10 mouse cellular contexts compared by ENCODE assay signal in the genomic region with DNA sequence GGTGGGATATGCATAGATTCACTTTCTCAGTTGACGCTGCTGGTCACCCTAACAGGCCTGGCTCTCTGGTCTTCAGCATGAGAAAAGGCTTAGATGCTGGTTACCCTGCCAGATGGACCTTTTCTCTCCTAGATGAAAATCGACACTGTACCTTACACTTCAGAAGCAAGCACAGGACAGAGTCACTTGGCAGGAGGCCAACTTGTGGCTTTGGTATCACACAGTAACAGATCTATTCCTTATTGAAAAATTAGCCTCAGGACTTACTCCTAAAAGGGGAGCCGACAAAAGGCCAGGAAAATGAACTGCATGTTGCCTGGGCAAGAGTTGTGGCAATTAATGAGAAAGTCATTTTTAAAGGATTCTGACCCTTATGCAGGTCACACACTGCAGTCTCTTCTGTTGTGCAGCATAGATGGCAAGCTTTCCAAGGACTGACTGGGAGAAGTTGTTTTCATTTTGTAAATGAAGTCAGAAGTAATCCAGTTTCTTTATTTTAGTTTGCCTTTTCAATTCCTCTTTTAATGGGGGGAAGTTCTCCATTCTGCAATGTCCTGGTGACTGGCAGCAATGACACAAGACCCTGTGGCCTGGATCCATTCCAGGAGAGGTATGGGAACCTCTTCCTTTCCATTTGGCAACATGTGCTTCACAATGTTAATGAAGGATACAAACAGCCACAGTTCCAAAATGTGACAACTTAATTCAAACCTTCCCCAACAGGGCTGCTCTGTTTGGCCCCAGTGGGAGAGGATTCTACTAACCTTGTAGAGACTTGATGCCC. TPM values are rescaled to one million over a fixed set of nuclear protein-coding genes. Genes with fewer than 3 reads are reported as not detected.
DNase-seq lines count a peak whose midpoint lies in the region; ATAC-seq and TF ChIP-seq lines count a peak whose summit lies in the region.
"Had no signal": no experiment of that assay in that cellular context is flagged by ENCODE, and none has a peak within 500 bp of the region (broad histone marks: within the 10 kb centered on the region; RNA-seq: fewer than 3 reads in every experiment).

No protein-coding gene starts in this region.

- no peak overlapping the region for H3K9ac ChIP-seq in heart, embryonic 11.5 days (ENCODE audit: low read depth, low read length)
- H3K9ac ChIP-seq: heart, embryonic 15.5 days; limb, embryonic 12.5 days had no signal

- WGBS in heart, embryonic 11.5 days (ENCODE audit: insufficient replicate concordance) = 58% methylated on average over 3 of the region's 3 CpGs
- WGBS in lung, adult 2 months = 61% methylated on average over 3 of the region's 3 CpGs
- 84% methylated on average over 3 of the region's 3 CpGs for WGBS in forebrain, embryonic 10.5 days

- no peak for TF ChIP-seq CTCF in G1E (IDR thresholded peaks at IDR 0.05; ENCODE audit: low read depth, low read length)
- no peak for TF ChIP-seq CTCF in lung, adult 2 months (IDR thresholded peaks at IDR 0.05; ENCODE audit: insufficient read depth, low read length)

- H3K27ac ChIP-seq in heart, embryonic 11.5 days (ENCODE audit: low read depth, low read length) = no peak overlapping the region
- no peak overlapping the region for H3K27ac ChIP-seq in forebrain, embryonic 10.5 days
- H3K27ac ChIP-seq: heart, embryonic 15.5 days; limb, embryonic 12.5 days had no signal

- no peak overlapping the region for H3K4me2 ChIP-seq in heart, embryonic 11.5 days
- H3K4me2 ChIP-seq: heart, embryonic 15.5 days; limb, embryonic 12.5 days had no signal

- no peak for ATAC-seq in heart, embryonic 11.5 days (replicated peaks; ENCODE audit: insufficient number of reproducible peaks, low FRiP score, low TSS enrichment)
- 0 out of 2 replicates have a peak, but pooled peaks have one; percentile 6 for ATAC-seq in G1E (ENCODE audit: extremely low read depth, insufficient number of reproducible peaks, low FRiP score, poor library complexity, severe bottlenecking)
- ATAC-seq in inflammation-experienced regulatory T-cells, adult 6 months = no peak

- TF ChIP-seq POLR2A in lung, adult 2 months (IDR thresholded peaks at IDR 0.05; ENCODE audit: borderline replicate concordance, extremely low read depth, low read depth, low read length) = no peak

- peaks cover 4% of the 10 kb centered on the region; the same call in 1 of the 2 replicates for H3K36me3 ChIP-seq in heart, embryonic 11.5 days (ENCODE audit: control insufficient read depth, insufficient read depth, low read length)
- H3K36me3 ChIP-seq in G1E (replicated peaks) = peaks cover 18% of the 10 kb centered on the region
- peaks cover 40% of the 10 kb centered on the region for H3K36me3 ChIP-seq in forebrain, embryonic 10.5 days (replicated peaks)

- peak; percentile 85 for DNase-seq in heart, adult 11 months
- DNase-seq in G1E (ENCODE audit: low spot score) = no peak
- DNase-seq in cerebellum, postnatal 10 days = peak; percentile 45 to 49
- peak; percentile 9 for DNase-seq in lung, adult 2 months
- DNase-seq in forebrain, embryonic 10.5 days (ENCODE audit: extremely low spot score, low spot score) = no peak
- DNase-seq in embryo, embryonic 10.5 days (ENCODE audit: low spot score) = no peak

- H3K9me3 ChIP-seq in heart, embryonic 11.5 days (replicated peaks; ENCODE audit: control insufficient read depth, low read length) = no peaks in the 10 kb centered on the region
- H3K9me3 ChIP-seq in G1E (replicated peaks) = no peaks in the 10 kb centered on the region
- no peaks in the 10 kb centered on the region for H3K9me3 ChIP-seq in forebrain, embryonic 10.5 days
- H3K9me3 ChIP-seq: heart, embryonic 15.5 days; limb, embryonic 12.5 days had no signal

- H3K4me1 ChIP-seq in heart, embryonic 11.5 days (ENCODE audit: control insufficient read depth, insufficient read depth, low read length) = peaks cover 7% of the 10 kb centered on the region; the same call in 1 of the 2 replicates
- peaks cover 74% of the 10 kb centered on the region for H3K4me1 ChIP-seq in G1E (ENCODE audit: insufficient read depth, low read depth, low read length)
- no peaks in the 10 kb centered on the region; the same call in 1 of the 2 replicates for H3K4me1 ChIP-seq in lung, adult 2 months (ENCODE audit: control insufficient read depth, insufficient read depth, low read length)
- no peaks in the 10 kb centered on the region for H3K4me1 ChIP-seq in forebrain, embryonic 10.5 days
- H3K4me1 ChIP-seq: limb, embryonic 12.5 days had no signal

- no peaks in the 10 kb centered on the region for H3K27me3 ChIP-seq in heart, embryonic 11.5 days (ENCODE audit: control insufficient read depth, insufficient read depth, low read length)
- H3K27me3 ChIP-seq in G1E (ENCODE audit: insufficient read depth, low read length) = no peaks in the 10 kb centered on the region
- no peaks in the 10 kb centered on the region for H3K27me3 ChIP-seq in forebrain, embryonic 10.5 days (ENCODE audit: poor library complexity, severe bottlenecking)
- H3K27me3 ChIP-seq: heart, embryonic 15.5 days; limb, embryonic 12.5 days had no signal

- H3K4me3 ChIP-seq in heart, embryonic 11.5 days (ENCODE audit: low read depth, low read length) = no peak overlapping the region
- no peak overlapping the region for H3K4me3 ChIP-seq in G1E (ENCODE audit: low read depth, low read length)
- H3K4me3 ChIP-seq in lung, adult 2 months (replicated peaks; ENCODE audit: extremely low read depth, low read depth, low read length) = no peak overlapping the region
- no peak overlapping the region for H3K4me3 ChIP-seq in forebrain, embryonic 10.5 days
- H3K4me3 ChIP-seq: heart, embryonic 15.5 days; limb, embryonic 12.5 days had no signal

RNA-seq across cellular contexts. Expression of gene Vopp1, which starts 59.7 kb away (rescaled TPM):
- 18.5 and 34.8 TPM in 2 replicates for polyA plus RNA-seq in heart, embryonic 11.5 days (2014; fragmentation: Nextera tagmentation; extraction: Ambion mirVana)
- total RNA-seq in G1E (2014; fragmentation: Nextera tagmentation) = 17.0 and 31.9 TPM in 2 replicates
- 32.8 and 37.1 TPM in 2 replicates for total RNA-seq in G1E (2017)
- 5.3 and 5.4 TPM in 2 replicates for polyA plus RNA-seq in G1E (2012)
- 12.9 and 16.4 TPM in 2 replicates for polyA plus RNA-seq in lung, adult 2 months (2012; rRNA removed)
- polyA plus RNA-seq in forebrain, embryonic 10.5 days (2016; fragmentation: Nextera tagmentation; extraction: Ambion mirVana) = 59.8 and 60.7 TPM in 2 replicates
- polyA plus RNA-seq in inflammation-experienced regulatory T-cells, adult 6 months (2017; shearing (Covaris generic)) = 10 to 100 TPM; 11.8 to 15.9 (median 13.7) TPM

Comparison
In these comparisons a context has a peak if more than half of its experiments do, and no peak if none do; other contexts are left out.
1. DNase-seq: peak in heart, adult 11 months (single experiment), cerebellum, postnatal 10 days (2 of 2) and lung, adult 2 months (single experiment); none in G1E (single experiment), forebrain, embryonic 10.5 days (single experiment) and embryo, embryonic 10.5 days (single experiment).